Mouse (Mus musculus): ENCODE data around the gene Tcf19.

The Tcf19 gene

DNA sequence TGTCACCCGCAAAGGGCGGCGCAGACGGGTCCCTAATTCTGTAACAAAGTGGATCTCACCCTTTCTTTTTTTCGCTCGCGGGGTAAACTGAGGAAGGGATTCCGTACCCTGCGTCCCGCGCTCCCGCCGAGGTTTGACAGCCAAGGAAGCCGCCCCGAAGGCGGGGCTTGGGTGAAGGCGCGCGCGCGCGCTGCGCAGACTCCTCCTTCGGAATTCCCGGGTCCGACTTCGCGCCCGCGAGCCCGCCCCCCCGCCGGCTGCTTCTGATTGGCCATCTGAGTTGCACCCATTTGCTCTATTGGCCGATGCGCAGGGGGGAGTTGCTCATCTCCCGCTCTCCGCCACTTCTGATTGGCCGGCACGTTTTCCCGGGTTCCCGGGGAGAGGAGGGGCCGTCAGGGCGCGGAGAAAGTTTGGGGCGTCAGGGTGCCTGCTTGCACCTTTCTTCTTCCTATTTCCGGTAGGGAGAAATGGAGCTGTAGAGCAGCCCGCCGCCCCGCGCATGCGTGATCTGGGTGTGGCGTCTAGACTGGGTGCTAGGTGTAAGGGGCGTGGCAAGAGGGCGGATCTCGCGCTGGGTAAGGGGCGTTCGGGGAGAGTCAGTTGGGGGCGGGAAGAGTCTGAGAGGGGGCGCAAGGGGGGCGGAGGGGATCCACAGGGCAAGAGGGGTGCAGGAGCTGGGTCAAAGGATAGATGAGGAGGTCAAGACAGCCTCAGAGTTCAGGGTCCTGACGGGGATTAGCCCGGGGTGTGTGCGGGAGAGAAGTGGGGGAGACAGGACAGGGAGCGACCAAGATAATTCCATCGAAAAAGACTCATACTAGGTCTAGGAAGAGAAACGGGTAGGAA is at the start of gene Tcf19, which contains the start of gene Cchcr1:
TSS of gene Tcf19 (minus strand) at position 173 of the 849 bp plus-strand sequence.
TSS of gene Cchcr1 (plus strand) at position 449 of the 849 bp plus-strand sequence.
- WGBS, result 1% methylated on average over 65 of the region's 67 CpGs

DNA sequence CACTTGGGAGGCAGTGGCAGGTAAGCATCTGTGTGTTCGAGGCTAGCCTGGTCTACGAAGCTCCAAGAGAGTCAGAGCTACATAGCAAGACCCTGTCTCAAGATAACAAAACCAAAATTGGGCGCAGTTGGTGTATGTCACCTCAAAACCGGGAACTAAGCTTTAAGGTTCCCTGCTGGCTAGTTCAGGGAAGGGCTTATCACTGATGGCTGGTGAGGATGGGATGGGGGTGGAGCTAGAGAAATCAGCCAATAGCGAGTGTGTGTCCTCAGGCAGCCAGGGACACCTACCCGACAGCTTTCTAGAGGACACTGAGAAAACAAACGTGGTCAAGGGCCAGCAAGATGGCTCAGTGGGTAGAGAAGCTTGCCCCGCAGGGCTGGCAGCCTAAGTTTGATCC is 41.6 kb upstream of the Tcf19 start:
- 69% methylated on average over 8 of the region's 8 CpGs for WGBS

DNA sequence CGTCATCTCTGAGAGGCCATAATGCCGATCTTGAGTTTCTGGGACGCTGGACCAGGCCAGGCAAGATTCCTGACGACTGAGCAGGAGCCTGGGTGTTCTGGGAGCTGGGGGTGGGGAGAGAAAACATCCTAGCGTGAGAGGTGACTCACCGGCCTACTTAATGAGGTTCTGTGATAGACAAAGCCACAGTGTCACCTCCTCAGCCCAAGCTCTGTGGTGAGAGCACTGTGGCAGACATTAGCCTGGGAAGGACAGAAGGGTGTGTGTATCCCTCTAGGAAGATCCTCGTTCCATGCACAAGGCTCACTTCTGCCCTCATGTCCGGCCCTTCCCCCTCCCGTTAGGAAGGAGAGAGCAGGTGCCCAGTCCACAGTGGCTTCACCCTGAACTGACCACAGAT is 40.7 kb upstream of the Tcf19 start:
- WGBS, result 69% methylated on average over 9 of the region's 9 CpGs

DNA sequence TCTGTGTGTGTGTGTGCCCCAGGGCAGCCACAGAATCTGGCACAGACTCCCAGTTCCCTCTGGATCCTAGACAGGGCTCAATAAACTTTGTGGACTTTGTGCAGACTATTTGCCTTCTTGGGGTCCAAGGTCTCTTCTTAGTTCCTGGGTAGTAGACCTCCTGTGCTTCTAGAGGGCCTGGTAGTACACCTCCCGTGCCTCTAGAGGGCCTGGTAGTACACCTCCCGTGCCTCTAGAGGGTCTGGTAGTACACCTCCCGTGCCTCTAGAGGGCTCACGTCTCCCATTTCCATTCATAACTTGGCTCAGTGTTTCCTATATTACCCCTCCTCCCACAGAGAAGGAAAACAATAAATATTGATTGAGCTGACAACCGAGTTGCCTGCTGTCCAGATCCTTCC is 40.2 kb upstream of the Tcf19 start:
- 28% methylated on average over 5 of the region's 5 CpGs for WGBS

DNA sequence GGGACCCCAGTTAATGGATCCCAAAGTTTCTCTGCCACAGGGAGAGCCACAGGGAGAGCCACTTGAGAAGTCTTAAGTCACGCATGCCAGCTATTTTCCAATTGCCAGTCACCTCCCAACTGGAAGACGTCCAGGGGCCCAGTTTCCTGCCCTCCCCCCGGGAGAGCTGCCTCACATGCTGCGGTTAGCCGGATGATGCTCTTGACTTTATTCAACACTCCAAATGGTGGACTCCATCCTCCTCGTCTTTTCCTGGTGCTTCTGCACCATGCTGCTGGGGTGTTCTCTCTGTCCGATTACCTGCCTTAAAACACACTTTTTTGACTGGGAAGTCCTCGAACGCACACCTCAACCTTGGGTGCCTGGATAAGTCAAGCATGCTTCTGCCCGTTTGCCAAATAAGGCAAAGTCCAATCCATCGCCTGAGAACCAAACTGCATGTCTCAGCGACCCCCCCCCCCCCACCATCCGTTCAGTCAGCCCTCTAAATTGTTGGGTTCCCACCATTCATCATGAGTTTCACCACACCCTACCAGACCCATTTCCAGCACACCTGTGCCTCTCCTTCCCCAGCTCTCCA is 39.7 kb upstream of the Tcf19 start:
- WGBS, result 92% methylated on average over 13 of the region's 13 CpGs

DNA sequence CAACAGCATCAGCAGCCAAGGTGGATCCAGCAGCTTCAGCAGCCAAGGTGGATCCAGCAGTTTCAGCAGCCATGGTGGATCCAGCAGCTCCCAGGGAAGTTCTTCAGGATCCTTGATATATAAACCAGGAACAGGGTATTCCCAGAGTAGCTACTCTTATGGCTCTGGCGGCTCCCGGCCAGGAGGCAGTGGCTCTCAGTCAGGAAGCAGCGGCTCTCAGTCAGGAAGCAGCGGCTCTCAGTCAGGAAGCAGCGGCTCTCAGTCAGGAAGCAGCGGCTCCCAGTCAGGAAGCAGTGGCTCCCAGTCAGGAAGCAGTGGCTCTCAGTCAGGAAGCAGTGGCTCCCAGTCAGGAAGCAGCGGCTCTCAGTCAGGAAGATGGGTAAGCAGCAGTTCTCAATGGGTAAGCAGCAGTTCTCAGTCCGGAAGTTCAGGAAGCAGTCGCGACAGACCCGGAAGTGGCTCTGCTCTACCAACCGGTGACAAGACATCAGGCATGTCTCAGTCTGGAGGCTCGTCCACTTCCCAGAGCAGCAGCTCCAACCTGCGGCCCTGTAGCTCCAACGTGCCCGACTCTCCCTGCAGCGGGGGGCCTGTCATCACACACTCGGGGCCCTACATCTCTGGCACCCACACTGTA is 38.3 kb upstream of the Tcf19 start:
- WGBS, result 93% methylated on average over 18 of the region's 18 CpGs

DNA sequence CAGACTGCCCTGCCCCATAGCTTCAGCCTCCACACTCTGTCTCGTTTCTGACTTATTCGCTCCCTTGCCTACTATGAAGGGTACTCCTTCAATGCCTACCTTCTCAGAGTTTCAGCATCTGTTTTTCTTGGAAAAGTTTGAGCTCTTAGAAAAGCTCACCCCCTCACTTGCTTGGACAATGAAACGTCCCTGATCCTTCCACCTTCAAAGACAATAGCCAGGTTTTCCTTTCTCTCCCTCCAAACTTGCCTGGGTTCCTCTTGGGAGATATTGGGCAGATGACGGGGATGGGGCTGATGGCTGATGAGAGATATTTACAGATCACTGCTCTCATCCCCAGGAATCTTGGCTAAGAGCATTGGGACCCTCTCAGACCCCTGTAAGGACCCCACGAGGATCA is 37.7 kb upstream of the Tcf19 start:
- 90% methylated on average over 5 of the region's 5 CpGs for WGBS

DNA sequence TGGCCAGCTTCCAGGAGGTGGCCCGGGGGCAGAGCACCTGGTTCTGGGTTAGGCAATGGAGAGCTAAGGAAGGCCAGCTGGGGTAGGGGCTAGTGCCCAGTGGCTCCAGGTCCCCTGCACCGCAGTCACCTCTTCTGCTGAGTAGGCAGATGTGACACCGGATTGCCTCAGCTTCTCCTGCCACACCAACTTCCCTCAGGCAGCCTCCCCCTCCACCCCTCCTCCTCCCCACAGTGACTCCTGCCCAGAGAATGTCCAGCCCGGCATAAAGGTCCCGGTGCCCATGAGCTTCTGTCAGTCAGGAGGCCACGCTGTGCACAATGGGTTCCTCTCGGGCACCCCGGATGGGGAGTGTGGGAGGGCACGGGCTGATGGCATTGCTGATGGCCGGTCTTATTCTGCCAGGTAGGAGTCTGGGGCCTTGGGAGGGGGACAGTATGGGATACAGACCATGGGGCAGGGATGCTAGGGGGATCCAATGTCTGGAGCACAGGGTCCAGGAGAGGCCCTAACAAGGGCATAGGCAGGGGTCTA is 35.3 kb upstream of the Tcf19 start, which contains the start of gene Cdsn:
TSS of gene Cdsn (plus strand) at position 248 of the 534 bp plus-strand sequence.
- WGBS, result 73% methylated on average over 10 of the region's 10 CpGs

DNA sequence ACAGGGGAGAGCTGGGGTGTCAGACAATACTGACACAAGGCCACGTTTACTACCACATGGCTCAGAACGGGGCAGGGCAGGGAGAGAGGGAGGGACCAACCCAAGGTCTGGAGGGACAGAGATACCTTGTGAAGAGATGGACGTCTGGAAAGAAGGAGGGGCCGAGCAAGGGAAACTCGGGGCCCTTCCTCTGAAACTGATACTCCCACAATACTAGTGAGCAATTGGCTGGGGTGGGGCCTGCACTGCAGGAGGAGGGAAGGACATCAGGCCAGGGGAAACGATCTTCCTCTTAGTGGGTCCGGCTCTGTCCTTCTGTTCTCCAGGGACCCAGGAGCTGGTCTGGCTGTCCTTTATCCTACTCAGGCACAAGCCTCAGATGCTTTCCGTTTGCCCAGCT is 34.2 kb upstream of the Tcf19 start:
- WGBS, result 80% methylated on average over 8 of the region's 8 CpGs

DNA sequence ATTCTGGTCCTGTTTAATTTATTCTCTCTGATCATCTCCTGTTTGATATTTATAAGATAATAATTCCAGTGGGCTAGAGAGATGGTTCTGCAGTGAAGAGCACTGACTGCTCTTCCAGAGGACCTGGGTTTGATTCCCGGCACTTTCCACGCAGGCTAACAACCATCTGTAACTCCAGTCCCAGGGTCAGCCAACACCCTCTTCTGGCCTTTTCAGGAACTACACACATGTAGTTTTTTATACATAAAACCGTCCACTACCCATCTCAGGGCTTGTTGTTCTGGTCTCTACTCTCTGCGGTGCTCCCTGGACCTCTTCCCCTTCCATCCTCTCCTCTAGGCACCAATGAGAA is 33.5 kb upstream of the Tcf19 start:
- WGBS, result 89% methylated on average over 4 of the region's 4 CpGs

DNA sequence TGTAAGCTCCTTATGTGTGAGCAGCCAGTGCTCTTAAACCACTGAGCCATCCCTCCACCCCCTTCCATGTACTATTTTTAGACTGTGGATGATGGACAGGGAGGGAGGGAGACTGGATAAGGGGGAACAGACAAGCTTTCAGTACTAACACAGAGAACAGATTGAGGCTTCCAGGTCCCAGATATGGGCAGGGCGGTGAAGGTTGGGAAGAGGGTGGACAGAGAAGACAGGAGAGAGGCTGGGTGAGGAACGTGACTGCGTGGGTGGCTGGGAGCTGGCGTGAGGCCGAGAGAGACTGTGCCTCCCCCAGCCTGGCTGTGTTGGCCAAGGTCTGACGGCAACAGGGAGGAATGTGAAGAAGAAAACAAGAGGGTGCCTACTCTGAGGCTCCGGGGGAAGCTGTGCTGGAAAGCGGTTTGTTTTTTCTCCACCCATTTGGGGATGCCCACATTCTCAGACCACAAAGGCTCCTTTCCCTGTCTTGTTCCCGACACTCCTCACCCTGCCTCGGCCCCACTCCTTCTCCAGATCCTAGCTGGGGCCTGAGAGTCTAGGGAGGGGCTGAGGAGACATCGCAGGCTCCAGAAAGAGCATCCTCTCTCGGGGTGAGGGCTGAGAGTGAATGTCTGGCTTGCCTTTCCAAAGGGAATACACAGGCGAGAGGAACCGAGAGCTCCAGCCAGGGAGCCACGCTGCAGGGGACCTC is 33.0 kb upstream of the Tcf19 start:
- WGBS, result 21% methylated on average over 15 of the region's 15 CpGs

DNA sequence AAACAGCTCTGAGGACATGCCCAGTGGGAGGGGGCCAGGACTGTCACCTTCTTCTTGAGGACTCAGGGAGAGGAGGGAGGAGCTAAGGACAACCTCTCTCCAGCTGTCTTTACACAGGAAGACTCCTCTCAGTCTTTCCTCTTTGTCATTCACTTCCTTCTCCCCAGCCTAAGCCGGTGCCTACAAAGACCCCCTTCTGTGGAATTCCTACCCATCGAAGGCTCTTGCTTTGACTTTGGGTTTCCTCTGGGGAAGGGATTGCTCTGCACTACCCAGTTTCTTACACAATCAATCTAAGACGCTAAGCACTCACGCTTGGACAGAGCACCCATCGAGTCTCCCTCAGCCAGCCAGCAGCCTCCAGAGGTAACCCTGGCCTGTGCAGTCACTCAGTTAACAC is 32.0 kb upstream of the Tcf19 start:
- WGBS, result 48% methylated on average over 5 of the region's 5 CpGs

DNA sequence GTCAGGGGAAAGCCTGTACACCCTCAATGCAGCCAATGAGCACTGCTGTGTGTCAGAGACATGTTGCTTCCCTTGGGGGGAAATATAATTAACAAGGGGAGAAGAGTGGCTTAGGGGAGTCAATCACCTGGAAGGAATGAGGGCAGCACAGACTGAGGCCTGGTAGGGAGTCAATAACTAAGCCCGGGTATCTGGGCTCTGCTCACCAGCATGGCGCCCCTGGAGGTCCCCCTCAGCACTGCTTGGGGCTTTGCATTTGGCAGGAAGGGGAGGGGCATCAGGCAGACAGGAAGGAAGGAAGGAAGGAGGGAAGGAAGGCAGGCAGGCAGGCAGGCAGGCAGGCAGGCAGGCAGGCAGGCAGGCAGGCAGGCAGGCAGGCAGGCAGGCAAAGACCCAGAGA is 30.8 kb upstream of the Tcf19 start:
- WGBS, result 66% methylated on average over 2 of the region's 2 CpGs

DNA sequence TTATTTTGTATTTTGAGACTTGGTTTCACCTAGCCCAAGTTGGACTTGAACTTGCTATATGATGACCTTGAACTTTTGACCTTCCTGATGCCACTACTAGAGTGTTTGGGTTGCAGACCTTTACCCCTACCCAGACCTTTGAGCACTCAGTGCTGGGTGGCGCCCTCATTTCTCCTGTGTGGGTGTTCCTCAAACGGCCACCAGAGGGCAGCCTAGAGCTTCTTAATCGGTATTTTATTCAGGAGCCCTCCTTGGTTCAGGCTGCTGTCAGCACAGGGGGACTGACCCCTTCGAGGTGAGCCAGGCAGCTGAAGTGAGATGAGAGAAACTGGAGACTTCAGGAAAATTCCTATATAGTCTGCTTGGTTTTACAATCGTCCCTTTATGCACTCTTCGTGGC is 28.1 kb upstream of the Tcf19 start:
- 30% methylated on average over 6 of the region's 6 CpGs for WGBS

DNA sequence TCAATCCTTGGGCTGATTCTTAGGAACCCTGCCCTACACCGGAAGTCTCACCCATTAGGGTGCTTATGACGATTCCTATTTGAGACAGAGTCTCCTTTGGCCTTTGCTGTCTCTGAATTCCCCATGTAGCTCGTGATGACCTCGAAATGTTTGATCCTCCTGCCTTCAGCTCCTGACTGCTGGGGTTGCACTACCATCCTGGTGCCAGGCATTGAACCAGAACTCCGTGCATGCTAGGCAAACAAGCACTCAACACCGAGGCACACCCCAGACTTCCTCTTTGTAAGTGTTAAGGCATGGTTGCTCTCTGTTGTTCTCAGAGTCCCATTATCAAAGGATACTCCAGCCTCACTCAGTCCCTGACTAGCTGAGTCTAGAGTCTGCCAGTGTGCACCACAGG is 27.4 kb upstream of the Tcf19 start:
- WGBS, result 66% methylated on average over 6 of the region's 6 CpGs

DNA sequence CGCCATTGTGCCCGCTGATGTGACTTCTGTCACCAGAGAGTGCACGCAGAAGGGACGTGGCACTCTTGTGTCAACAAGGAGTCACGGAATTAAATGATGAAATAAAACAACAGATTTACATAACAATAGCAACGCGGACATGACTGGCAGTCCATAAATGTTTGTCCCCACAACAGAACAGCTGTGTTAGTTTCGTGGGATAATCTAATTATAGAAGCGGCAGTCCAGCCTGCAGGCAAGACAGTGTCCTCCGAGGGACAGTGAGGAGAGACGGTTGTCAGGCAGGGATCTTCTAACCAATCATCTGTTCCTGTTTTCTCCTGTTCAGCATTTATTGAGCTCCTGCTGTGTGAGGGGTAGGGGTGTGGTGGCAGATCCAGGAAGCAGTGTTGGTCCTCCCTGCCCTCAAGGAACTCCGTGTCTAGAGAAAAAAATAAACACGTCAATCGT is 26.8 kb upstream of the Tcf19 start:
- 29% methylated on average over 14 of the region's 14 CpGs for WGBS

DNA sequence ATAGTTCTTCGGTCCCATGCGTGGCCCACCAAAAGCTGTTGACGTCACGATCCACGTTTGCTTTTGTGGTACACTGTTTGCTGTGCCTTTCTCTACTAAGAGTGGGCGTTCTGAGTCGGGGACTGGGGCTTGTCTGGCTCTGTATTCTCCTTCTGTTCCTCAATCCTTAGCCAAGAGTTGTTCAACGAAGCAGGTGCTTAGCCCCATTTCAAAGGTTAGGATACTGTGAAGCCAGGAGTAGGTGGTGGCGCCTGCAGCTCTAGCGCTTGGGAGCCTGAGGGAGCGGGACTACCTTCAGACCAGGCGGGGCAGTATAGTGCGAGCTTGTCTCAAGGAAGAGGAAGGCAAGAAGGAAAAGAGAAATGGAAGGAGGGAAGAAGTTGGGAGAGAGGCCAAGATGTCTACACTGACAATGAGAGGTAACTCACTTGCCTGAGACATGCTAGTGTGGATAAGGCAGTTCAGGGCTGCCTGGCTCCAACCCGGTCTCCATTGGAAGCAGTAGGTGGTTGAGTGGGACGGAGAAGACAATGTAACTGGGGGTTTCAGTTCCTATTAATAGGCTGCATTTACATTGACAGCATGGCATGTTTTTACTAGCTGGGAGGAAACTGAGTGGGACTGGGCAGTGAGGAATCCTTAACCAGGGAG is 26.3 kb upstream of the Tcf19 start:
- WGBS, result 55% methylated on average over 15 of the region's 15 CpGs

DNA sequence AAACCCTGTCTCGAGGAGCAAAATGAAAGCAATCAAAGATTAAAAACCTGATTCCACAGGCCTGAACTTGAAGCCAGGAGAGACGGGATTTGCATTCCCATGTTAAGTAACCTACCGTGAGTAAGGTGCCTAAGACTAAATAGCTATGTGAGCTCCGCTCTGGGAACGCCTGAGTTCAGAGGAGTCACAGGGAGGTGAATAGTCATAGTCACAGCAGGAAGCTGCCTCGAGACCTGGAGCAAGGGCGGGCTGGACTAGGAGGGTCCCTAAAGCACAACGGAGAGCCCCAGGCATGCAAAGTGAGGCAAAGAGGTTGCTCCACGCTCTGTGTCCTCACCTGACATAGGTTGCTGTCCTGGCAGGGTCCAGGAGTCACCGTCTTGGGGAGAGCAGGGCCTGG is 22.9 kb upstream of the Tcf19 start:
- WGBS, result 74% methylated on average over 10 of the region's 10 CpGs

DNA sequence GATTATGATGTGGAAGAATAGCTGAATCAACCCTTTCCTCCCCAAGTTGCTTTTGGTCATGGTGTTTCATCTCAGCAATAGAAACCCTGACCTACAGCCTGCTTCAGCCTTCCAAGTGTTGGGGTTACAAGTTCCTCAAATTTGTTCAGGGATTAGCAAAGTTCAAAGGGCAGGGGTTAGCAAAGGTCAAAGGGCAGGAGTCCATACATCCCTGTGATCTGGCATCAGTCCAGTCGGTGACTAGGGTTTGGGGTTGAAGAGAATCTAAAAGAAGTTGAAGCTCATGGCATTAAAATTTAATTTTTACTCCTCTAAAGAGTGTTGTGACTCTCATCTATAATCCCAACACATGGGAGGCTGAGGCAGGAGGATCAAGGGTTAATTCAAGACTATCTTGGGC is 21.9 kb upstream of the Tcf19 start:
- WGBS, result 89% methylated on average over 1 of the region's 1 CpGs

DNA sequence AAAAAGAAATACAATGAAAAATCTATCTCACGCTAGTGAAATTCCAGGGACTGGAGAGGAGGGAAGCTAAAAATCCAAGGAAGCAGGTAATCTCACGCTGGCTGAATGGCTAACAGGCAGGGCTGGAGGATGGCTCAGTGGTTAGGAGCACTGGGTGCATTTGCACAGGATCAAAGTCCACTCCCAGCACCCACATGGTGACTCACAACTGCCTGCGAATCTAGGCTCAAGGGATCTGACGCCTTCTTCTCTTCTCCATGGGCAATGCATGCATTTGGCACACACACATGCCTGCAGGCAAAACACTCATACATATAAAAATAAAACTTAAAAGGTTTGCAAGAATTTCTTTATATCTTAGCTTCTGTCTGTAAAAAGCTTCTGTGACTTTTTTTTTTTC is 20.8 kb upstream of the Tcf19 start:
- 56% methylated on average over 4 of the region's 4 CpGs for WGBS

DNA sequence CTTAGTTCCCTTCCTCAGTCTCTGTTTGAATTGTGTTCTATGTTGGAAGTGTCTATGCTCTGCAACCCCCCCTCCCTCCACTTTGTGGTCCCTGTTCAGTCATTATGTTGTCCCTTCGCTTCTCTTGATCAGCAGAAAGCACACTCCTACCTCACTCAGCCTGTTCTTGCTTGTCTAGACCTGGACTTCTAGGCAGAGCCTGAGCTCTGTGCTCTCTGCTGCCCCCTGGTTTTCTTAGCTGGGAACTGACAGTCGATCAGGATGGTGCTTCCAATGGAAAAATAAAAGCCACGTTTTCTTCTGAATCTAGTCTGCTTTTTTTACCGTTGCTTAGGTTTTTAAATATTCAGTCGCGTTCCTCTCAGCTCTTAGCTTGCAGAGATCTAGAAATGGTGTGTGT is 17.7 kb upstream of the Tcf19 start:
- 4% methylated on average over 6 of the region's 6 CpGs for WGBS

All from cerebral cortex, adult 2 months (tissue).